ENCODE assay signal across 21 mouse cellular contexts in genomic region chr9:4679099-4679498, GRCm38 (mm10).
"Had no signal": no experiment of that assay in that cellular context is flagged by ENCODE, and none has a peak within 500 bp of the region (broad histone marks: within the 10 kb centered on the region; RNA-seq: fewer than 3 reads in every experiment).

No protein-coding gene starts in this region.

- ATAC-seq: intestine, postnatal 0 days had no signal

- H3K4me2 ChIP-seq: limb, embryonic 12.5 days; limb, embryonic 15.5 days; liver, embryonic 13.5 days; neural tube, embryonic 12.5 days; neural tube, embryonic 15.5 days had no signal

- H3K27ac ChIP-seq: kidney, postnatal 0 days; layer of hippocampus, adult 2 months; limb, embryonic 12.5 days; limb, embryonic 15.5 days; liver, embryonic 13.5 days; neural tube, embryonic 12.5 days; neural tube, embryonic 15.5 days; stomach, postnatal 0 days had no signal

- H3K4me1 ChIP-seq: limb, embryonic 12.5 days; limb, embryonic 15.5 days; liver, embryonic 13.5 days; neural tube, embryonic 12.5 days; neural tube, embryonic 15.5 days had no signal

- H3K27me3 ChIP-seq: limb, embryonic 12.5 days; limb, embryonic 15.5 days; liver, embryonic 13.5 days; neural tube, embryonic 12.5 days; neural tube, embryonic 15.5 days had no signal

- H3K36me3 ChIP-seq: limb, embryonic 12.5 days; limb, embryonic 15.5 days; liver, embryonic 13.5 days; neural tube, embryonic 12.5 days; neural tube, embryonic 15.5 days had no signal

- DNase-seq: kidney, adult 2 months; kidney, postnatal 25 days; layer of hippocampus, adult 9-11 months; liver, embryonic 13.5 days; lung, adult 2 months; lung, postnatal 14 days; lung, postnatal 4 days; right cerebral cortex, adult 18-20 months; right cerebral cortex, postnatal 14 days; right cerebral cortex, postnatal 4 days; thymus, adult 2 months; thymus, postnatal 14 days; thymus, postnatal 4 days had no signal

- H3K9me3 ChIP-seq: limb, embryonic 12.5 days; limb, embryonic 15.5 days; liver, embryonic 13.5 days; neural tube, embryonic 12.5 days; neural tube, embryonic 15.5 days had no signal

- H3K4me3 ChIP-seq: layer of hippocampus, adult 2 months; limb, embryonic 12.5 days; limb, embryonic 15.5 days; liver, embryonic 13.5 days; neural tube, embryonic 12.5 days; neural tube, embryonic 15.5 days had no signal

- H3K9ac ChIP-seq: limb, embryonic 12.5 days; limb, embryonic 15.5 days; liver, embryonic 13.5 days; neural tube, embryonic 12.5 days; neural tube, embryonic 15.5 days had no signal
